Mouse (Mus musculus): ENCODE measurements around the gene Fam172a.

DNA sequence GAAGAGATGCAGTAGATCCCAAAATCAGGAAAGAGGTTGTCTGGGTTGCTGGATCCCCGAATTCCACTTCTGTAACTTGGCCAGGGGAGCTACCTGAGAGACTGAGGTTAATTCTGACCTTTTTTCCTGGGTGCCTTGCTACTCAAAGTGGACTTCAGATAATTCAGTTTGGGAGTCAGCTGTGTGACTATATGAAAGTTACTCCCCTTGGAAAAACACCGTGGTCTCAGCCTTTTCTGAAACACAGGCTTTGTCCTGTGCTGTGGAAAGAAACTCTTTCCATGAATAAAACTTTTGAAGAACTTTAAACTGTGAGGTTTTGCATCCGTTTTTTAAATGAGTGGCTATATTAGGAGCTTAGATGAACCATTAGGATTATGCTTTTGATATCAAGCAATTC is 472.4 kb downstream of the Fam172a start:
- no peak for TF ChIP-seq POLR2A (IDR thresholded peaks at IDR 0.05; ENCODE audit: extremely low read depth, insufficient read depth, low read length)
- no peak for TF ChIP-seq CTCF (IDR thresholded peaks at IDR 0.05; ENCODE audit: extremely low read depth, insufficient read depth, low read length)

Measured in cortical plate, adult 2 months (tissue).